17 mouse cellular contexts compared by ENCODE assay signal in genomic region chr5:143636173-143636572, GRCm38 (mm10). TPM values are rescaled to one million over a fixed set of nuclear protein-coding genes. Genes with fewer than 3 reads are reported as not detected.
DNase-seq lines count a peak whose midpoint lies in the region; ATAC-seq and TF ChIP-seq lines count a peak whose summit lies in the region.
"Had no signal": no experiment of that assay in that cellular context is flagged by ENCODE, and none has a peak within 500 bp of the region (broad histone marks: within the 10 kb centered on the region; RNA-seq: fewer than 3 reads in every experiment).

No protein-coding gene starts in this region.

- peak; percentile 54 for DNase-seq in heart, embryonic 10.5 days (ENCODE audit: low spot score)
- no peak for DNase-seq in lung, adult 2 months
- no peak for DNase-seq in lung, postnatal 14 days
- DNase-seq in Muller cell, postnatal 12 days (ENCODE audit: inconsistent ontology term): no peak
- DNase-seq: cerebellum, postnatal 25 days; kidney, postnatal 14 days; layer of hippocampus, adult 9-11 months; spleen, adult 18-20 months; thymus, postnatal 36 days had no signal

- H3K9ac ChIP-seq in heart, embryonic 12.5 days: no peak overlapping the region
- H3K9ac ChIP-seq in liver, embryonic 15.5 days: peak overlapping the region; percentile 28; the same call in 1 of the 2 replicates
- H3K9ac ChIP-seq: forebrain, embryonic 12.5 days; limb, embryonic 15.5 days; midbrain, embryonic 13.5 days had no signal

- no peaks in the 10 kb centered on the region for H3K27me3 ChIP-seq in heart, embryonic 10.5 days (ENCODE audit: insufficient read depth, poor library complexity, severe bottlenecking)
- no peaks in the 10 kb centered on the region for H3K27me3 ChIP-seq in heart, embryonic 12.5 days (replicated peaks)
- H3K27me3 ChIP-seq in liver, embryonic 15.5 days: no peaks in the 10 kb centered on the region
- H3K27me3 ChIP-seq: forebrain, embryonic 12.5 days; limb, embryonic 15.5 days; midbrain, embryonic 13.5 days had no signal

- no peak overlapping the region for H3K4me2 ChIP-seq in heart, embryonic 12.5 days
- H3K4me2 ChIP-seq in liver, embryonic 15.5 days: peak overlapping the region; percentile 48
- H3K4me2 ChIP-seq: forebrain, embryonic 12.5 days; limb, embryonic 15.5 days; midbrain, embryonic 13.5 days had no signal

- peaks cover 59% of the 10 kb centered on the region for H3K4me1 ChIP-seq in heart, embryonic 10.5 days
- peaks cover 78% of the 10 kb centered on the region for H3K4me1 ChIP-seq in heart, embryonic 12.5 days (replicated peaks)
- H3K4me1 ChIP-seq in lung, adult 2 months (ENCODE audit: control insufficient read depth, insufficient read depth, low read length): peaks cover 48% of the 10 kb centered on the region
- peaks cover 31% of the 10 kb centered on the region for H3K4me1 ChIP-seq in brown adipose tissue, adult 24 weeks (ENCODE audit: control insufficient read depth, insufficient read depth, insufficient read length, low read length)
- peaks cover 96% of the 10 kb centered on the region for H3K4me1 ChIP-seq in liver, embryonic 15.5 days (replicated peaks)

- no peaks in the 10 kb centered on the region for H3K36me3 ChIP-seq in heart, embryonic 10.5 days
- H3K36me3 ChIP-seq in heart, embryonic 12.5 days: no peaks in the 10 kb centered on the region
- H3K36me3 ChIP-seq in liver, embryonic 15.5 days (replicated peaks): no peaks in the 10 kb centered on the region
- H3K36me3 ChIP-seq: forebrain, embryonic 12.5 days; hindbrain, embryonic 10.5 days; limb, embryonic 15.5 days; midbrain, embryonic 13.5 days had no signal

- no peak for TF ChIP-seq CTCF in lung, adult 2 months (IDR thresholded peaks at IDR 0.05; ENCODE audit: insufficient read depth, low read length)

- ATAC-seq in heart, embryonic 12.5 days (ENCODE audit: insufficient number of reproducible peaks, low FRiP score): no peak
- no peak for ATAC-seq in liver, embryonic 15.5 days (ENCODE audit: insufficient read depth)
- ATAC-seq in megakaryocyte-erythroid progenitor cell, adult 5-6 weeks (replicated peaks; ENCODE audit: low FRiP score, low TSS enrichment, poor library complexity, severe bottlenecking): no peak
- ATAC-seq: midbrain, embryonic 13.5 days had no signal

- 76% methylated on average over 7 of the region's 7 CpGs for WGBS in heart, embryonic 10.5 days
- 76% methylated on average over 7 of the region's 7 CpGs for WGBS in heart, embryonic 12.5 days
- 43% methylated on average over 7 of the region's 7 CpGs for WGBS in lung, adult 2 months
- WGBS in liver, embryonic 15.5 days (ENCODE audit: insufficient replicate concordance): 23% methylated on average over 7 of the region's 7 CpGs

- TF ChIP-seq POLR2A in lung, adult 2 months (IDR thresholded peaks at IDR 0.05; ENCODE audit: borderline replicate concordance, extremely low read depth, low read depth, low read length): no peak

- no peaks in the 10 kb centered on the region for H3K9me3 ChIP-seq in heart, embryonic 10.5 days
- no peaks in the 10 kb centered on the region for H3K9me3 ChIP-seq in heart, embryonic 12.5 days (replicated peaks)
- no peaks in the 10 kb centered on the region for H3K9me3 ChIP-seq in liver, embryonic 15.5 days (replicated peaks)
- H3K9me3 ChIP-seq: forebrain, embryonic 12.5 days; hindbrain, embryonic 10.5 days; limb, embryonic 15.5 days; midbrain, embryonic 13.5 days had no signal

- H3K27ac ChIP-seq in heart, embryonic 10.5 days: no peak overlapping the region
- no peak overlapping the region for H3K27ac ChIP-seq in heart, embryonic 12.5 days (ENCODE audit: poor library complexity, severe bottlenecking)
- peak overlapping the region; percentile 36 for H3K27ac ChIP-seq in brown adipose tissue, adult 24 weeks (replicated peaks; ENCODE audit: low read depth, low read length)
- peak overlapping the region; percentile 67 for H3K27ac ChIP-seq in liver, embryonic 15.5 days (replicated peaks)
- H3K27ac ChIP-seq: forebrain, embryonic 12.5 days; hindbrain, embryonic 10.5 days; midbrain, embryonic 13.5 days had no signal

- no peak overlapping the region for H3K4me3 ChIP-seq in heart, embryonic 10.5 days
- no peak overlapping the region for H3K4me3 ChIP-seq in heart, embryonic 12.5 days
- peak overlapping the region; percentile 18 for H3K4me3 ChIP-seq in lung, adult 2 months (replicated peaks; ENCODE audit: extremely low read depth, low read depth, low read length)
- H3K4me3 ChIP-seq in brown adipose tissue, adult 24 weeks (ENCODE audit: insufficient read depth, low read depth, low read length): no peak overlapping the region
- H3K4me3 ChIP-seq in liver, embryonic 15.5 days (replicated peaks): 0 out of 2 replicates have a peak overlapping the region, but pooled peaks have one; percentile 4
- H3K4me3 ChIP-seq: forebrain, embryonic 12.5 days; hindbrain, embryonic 10.5 days; limb, embryonic 15.5 days; midbrain, embryonic 13.5 days had no signal

RNA-seq across cellular contexts. Expression of gene Cyth3, which starts 13.9 kb away (rescaled TPM):
- 30.9 and 33.1 TPM in 2 replicates for polyA plus RNA-seq in heart, embryonic 10.5 days (2016; fragmentation: Nextera tagmentation; extraction: Ambion mirVana)
- polyA plus RNA-seq in heart, embryonic 12.5 days (2016; fragmentation: Nextera tagmentation; extraction: Ambion mirVana): 41.8 and 41.9 TPM in 2 replicates
- polyA plus RNA-seq in lung, adult 2 months (2012; rRNA removed): 123 and 152 TPM in 2 replicates
- polyA plus RNA-seq in brown adipose tissue, adult 24 weeks (2012; ENCODE audit: insufficient read depth, insufficient read length, missing spikeins): 11.9 and 13.7 TPM in 2 replicates
- 35.7 and 37.5 TPM in 2 replicates for polyA plus RNA-seq in liver, embryonic 15.5 days (2015; fragmentation: Nextera tagmentation; extraction: Ambion mirVana)
- 117 and 124 TPM in 2 replicates for total RNA-seq in megakaryocyte-erythroid progenitor cell, adult 5-6 weeks (2014; fragmentation: Nextera tagmentation)
- total RNA-seq in megakaryocyte-erythroid progenitor cell, adult 5-6 weeks (2017): 81.7 and 94.7 TPM in 2 replicates

Comparison
In these comparisons a context has a peak if more than half of its experiments do, and no peak if none do; other contexts are left out.
1. H3K27ac ChIP-seq: peak in brown adipose tissue, adult 24 weeks (single experiment) and liver, embryonic 15.5 days (single experiment); none in heart, embryonic 10.5 days (single experiment) and heart, embryonic 12.5 days (single experiment).
2. H3K4me3 ChIP-seq: peak in lung, adult 2 months (single experiment) and liver, embryonic 15.5 days (single experiment); none in heart, embryonic 10.5 days (single experiment), heart, embryonic 12.5 days (single experiment) and brown adipose tissue, adult 24 weeks (single experiment).